Mouse (Mus musculus) naive thymus-derived CD4-positive, alpha-beta T cell, adult 5 months (primary cell): ENCODE data around the gene Itga9. TPM values are rescaled to one million over a fixed set of nuclear protein-coding genes. Genes with fewer than 3 reads are reported as not detected.

Experiments used
- polyA plus RNA-seq: library from polyadenylated mRNA; unstranded; fragments of 100-300 nt; shearing (Covaris generic); gene quantifications from one replicate; pipeline ENCODE4 v1.2.1, GENCODE M21; 2017

Gene Itga9
- polyA plus RNA-seq, result 1.2 TPM

GRCm38 (mm10) chr9:118606148-118606816 lies at the start of gene Itga9:
Gene Itga9, plus strand, starts transcription at chr9:118606690.

GRCm38 (mm10) chr9:118926111-118926650 lies 319.7 kb downstream of the Itga9 start, which contains the start of gene Ctdspl:
Gene Ctdspl, plus strand, starts transcription at chr9:118926453.

Other genes starting within 250 kb of the Itga9 start
- gene Eomes, start 128.5 kb upstream of the Itga9 start, polyA plus RNA-seq, result 3.3 TPM
- gene Golga4, start 100.4 kb upstream of the Itga9 start, polyA plus RNA-seq, result 93.1 TPM